Mouse (Mus musculus) embryo, embryonic 11.5 days (tissue): Measurements from ENCODE around the gene Pimreg.

Experiments
- DNase-seq: peaks from one replicate; pipeline ENCODE4 v3.0.0-alpha.2; 2012; ENCODE audit warnings: low read depth, low spot score

Pimreg gene

GRCm38 (mm10) chr11:72041768-72042607, at the start of gene Pimreg:
Gene Pimreg, plus strand, starts transcription at chr11:72042032.
- peak; percentile 84 for DNase-seq

DNA sequence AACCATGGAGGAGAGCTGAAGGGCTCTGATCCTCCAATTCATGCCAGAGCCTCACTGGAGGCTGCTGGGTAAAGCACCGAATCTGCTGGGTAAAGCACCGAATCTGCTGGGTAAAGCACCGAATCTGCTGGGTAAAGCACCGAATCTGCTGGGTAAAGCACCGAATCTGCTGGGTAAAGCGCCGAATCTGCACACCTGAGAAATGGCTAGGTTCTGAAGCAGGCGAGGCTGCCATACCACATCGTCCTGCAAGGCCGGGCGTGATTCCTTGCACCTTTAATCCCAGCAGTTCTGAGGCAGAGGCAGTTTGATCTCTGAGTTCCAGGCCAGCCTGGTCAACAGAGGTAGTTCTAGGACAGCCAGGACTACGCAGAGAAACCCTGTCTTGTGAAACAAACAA, 49.4 kb upstream of the Pimreg start:
- no peak for DNase-seq

- DNase-seq, result no peak
Measured at GRCm38 (mm10) chr11:71995968-71996511, 45.8 kb upstream of the Pimreg start.

DNA sequence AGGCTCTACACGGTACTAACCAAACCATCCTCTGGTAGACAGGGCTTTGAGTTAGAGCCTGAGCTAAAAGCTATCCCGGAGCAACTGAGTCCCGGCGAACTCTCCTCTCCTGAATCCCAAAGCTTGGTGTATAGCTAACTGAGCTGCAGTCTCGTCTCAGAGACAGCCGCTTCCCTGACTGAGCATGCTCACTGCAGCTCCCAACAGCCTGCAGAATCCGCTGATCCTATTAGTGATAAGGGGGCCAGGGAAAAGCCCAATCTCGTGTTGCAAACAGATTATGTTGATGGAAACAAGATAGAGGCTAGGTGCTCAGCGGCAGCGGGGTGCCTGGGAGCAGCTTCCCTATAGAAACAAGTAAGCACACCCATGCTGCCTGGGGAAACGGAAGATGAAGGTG, 45.0 kb upstream of the Pimreg start:
- DNase-seq, result no peak

DNA sequence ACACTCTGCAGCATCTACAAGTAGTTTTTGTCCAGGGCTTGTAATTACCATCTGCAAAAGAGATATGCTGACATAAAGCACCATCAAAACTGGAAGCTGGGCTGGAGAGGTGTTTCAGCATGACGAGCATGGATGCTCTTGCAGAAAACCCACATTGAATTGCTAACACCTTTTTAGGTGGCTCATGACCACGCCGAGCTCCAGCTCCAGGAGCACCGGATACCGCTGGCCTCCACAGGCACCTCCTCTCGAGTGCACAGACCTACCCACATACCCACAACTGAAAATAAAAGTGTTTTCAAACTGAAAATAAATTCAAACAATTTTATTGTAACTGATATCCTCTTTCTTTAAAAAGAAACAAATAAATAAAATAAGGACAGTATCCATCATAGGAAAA, 41.6 kb upstream of the Pimreg start:
- DNase-seq, result no peak

DNA sequence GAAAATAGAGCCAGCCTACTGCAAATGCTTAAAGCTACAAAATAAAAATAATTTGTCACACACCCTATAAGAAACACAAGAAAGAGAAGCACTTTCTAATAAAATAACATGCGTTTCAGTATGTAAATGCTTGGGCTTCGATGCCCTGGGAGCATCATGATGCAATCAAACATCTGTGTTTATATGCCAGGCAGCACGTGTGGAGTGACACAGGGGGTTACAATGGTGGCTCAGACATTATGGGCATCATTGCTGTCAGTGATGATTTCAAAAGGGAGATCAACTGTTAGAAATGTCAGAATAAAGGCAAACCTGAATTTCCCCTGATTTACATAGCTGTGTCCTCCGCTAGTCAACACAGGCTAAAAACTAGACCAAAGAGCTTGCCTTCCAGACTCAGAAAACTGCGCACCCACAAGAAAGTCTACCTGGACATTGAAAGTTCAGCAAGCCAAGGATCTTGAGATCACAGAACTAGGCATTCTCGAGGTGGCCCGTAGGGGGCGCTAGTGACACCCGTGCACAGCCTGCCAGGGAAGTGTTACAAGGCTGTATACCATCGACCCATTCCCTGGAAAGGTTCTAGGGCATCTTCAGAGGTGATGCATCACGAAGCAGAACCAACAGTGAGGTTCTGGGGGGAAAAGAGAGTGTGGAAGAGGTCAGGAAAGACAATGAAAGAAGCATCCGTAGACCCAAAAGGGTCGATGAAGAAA, 39.5 kb upstream of the Pimreg start:
- DNase-seq, result no peak

- DNase-seq, result no peak
Measured at GRCm38 (mm10) chr11:72003171-72003570, 38.7 kb upstream of the Pimreg start.

DNA sequence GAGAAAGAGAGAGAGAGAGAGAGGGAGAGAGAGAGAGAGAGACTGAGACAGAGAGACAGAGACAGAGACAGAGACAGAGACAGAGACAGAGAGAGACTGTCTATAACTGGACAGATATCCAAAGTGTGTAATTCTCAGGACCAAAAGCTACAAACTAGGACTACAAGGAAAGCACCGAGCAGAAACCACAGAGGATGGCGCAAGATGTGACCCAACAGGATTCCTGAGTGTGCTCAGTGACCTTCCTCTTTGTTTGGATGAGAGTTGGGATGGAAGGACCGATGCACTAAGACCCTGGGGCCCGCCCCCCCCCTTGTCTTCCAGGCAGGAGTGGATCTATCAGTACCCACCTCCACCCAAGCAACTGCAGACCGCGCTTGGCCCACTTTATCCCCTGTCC, 36.3 kb upstream of the Pimreg start:
- no peak for DNase-seq

DNA sequence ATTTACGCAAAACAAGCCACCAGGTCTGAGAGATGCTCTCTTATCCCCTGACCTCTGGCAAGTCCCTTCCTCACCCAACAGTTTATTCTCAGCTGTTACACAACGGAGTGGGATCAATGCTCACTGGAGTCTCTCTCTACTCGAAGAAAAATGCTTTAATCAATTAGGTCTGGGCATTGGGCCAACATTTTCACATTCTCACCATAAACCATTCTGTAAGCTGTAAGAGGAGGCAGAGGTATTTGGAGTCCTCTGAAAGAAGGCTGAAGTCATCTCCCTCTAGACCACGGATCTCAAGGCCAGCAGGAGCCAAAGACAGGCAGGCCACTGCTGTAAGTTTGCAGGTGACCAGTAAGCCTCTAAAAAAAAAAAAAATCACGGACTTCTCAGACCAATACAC, 31.5 kb upstream of the Pimreg start:
- no peak for DNase-seq

- DNase-seq, result no peak
Measured at GRCm38 (mm10) chr11:72010940-72011722, 30.7 kb upstream of the Pimreg start.

DNA sequence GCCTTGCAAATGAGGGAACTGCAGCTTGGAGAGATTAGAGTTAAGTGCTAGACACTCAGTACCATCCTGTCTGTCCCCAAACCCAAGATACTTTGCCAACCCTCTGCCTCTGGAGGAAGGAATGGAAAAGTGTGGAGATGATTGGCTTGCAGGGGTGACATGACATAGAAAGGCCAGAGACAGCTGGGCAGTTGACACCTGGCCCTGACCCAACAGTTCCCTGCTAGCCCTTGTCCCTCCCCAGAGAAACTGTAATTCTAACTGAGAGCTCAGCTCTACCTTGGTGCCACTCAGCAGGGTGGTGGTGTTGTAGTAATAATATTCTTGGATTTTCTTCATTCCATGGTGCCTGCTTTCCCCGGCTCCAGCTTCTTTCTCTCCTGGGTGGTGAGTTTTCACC, 29.9 kb upstream of the Pimreg start:
- no peak for DNase-seq

DNA sequence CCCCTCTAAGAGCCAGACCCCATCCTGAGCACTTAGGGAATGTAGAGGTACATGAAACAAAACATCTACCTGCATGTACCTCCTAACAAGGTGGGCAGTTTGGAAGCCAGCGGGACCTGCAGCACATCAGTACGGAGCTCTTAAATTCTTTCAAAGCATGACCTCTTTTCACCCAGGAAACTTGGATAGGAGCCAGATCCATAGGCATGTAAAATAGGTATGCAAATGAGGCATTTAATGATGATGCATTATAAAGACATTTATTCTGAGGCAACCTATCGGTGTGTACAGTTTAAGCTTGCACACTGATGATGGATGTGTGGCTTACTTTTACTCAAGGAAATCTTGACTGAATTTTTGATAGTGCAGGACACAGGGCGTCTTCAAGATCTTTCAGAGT, 27.2 kb upstream of the Pimreg start:
- no peak for DNase-seq

DNA sequence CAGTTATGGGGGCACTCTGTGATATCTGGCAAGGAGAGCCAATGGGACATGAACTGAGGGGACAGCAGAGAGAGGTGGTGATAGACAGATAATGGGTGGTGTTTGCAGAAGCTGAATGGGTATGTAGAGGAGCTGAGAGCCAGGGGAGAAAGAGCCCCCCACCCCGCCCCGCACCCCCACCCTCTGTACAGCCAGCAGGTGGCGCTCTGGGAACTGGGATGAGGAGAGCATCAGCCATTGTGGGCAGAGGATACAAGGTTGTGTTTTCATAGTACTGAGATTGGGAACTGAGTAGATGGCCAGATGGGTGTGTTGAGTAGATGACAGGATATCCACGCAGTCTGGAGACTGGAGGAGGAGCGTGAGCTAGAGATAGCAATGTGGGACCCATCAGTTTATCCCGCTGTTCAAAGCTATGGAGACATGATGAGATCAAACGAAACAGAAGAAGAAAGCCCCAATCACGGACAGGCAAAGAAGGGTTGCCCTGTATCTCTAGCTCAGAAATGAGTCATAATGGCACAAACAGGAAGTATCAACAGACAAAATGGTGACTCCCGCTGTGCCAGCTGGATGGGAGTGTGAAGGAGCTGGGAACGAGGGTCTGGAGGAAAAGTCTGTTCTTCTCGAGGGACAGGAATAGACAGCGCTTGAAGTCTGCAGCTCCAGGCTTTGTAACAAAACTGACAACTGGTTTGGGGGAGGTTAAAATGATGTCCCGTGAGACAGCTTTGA, 25.1 kb upstream of the Pimreg start:
- DNase-seq, result no peak

GRCm38 (mm10) chr11:72017253-72017601, 24.6 kb upstream of the Pimreg start:
- DNase-seq, result no peak

DNA sequence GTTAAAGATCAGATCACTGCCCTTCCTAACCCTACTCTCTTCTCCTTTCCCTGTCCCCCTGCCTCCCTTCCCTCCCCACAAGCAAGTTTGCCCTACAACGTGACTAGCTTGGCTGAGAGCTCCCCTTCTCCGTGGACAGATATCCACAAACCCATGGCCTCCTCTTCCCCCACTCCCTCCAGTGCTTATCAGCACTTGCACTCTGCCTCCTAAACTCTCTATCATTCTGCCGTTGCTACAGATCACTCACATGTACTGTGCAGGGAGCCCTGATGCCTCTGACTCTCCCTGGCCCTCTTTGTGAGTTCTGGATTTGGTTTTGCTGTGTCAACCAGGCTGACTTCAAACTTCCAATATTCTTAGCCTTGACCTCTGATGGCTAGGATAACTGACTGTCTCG, 20.8 kb upstream of the Pimreg start:
- DNase-seq, result no peak

DNA sequence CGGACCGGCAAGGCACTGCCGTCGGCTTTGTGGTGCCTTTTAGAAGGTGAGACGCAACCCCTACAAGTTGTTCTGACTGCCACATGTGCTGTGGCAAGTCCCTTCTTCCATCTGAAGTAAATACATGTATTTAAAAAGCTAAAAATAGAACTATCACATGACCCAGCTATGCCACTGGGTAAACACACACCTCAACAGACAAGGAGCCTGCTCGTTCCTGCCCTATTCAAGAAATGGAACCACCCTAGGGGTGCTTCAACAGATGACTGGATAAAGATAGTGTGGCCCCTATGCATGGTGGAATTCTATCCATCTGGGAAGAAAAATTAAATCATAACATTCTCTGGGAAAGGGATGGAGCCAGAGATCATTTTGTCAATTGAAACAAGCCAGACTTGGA, 19.0 kb upstream of the Pimreg start:
- DNase-seq, result no peak

GRCm38 (mm10) chr11:72023581-72023980, 18.3 kb upstream of the Pimreg start:
- DNase-seq, result no peak

DNA sequence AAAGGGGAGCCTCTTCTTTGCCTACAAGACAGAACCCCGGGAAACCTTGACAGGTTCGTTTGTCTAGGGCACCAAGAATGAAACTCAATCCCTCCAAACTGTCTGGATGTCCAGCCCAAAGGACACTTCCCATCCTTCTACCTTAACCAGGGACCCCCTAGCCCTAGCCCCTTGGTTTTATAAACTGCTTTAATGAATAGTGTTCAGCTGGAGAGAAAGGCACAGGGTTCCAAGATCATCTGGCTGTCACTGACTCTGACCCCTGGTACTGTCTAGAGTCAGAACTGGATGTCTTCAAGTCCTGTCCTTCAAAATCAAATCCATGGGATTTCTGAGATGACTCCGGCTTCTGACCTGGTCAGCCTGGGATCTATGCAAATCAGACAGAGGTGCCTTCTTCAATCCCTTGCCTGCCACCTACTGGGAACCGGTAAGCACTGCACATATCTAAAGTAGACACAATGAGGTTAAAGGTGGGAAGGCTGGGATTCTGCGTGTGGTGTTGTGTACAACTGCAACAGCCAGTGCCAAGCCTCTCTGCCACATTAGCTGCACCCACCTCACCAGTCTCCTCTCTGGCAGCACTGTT, 17.5 kb upstream of the Pimreg start:
- DNase-seq, result no peak

DNA sequence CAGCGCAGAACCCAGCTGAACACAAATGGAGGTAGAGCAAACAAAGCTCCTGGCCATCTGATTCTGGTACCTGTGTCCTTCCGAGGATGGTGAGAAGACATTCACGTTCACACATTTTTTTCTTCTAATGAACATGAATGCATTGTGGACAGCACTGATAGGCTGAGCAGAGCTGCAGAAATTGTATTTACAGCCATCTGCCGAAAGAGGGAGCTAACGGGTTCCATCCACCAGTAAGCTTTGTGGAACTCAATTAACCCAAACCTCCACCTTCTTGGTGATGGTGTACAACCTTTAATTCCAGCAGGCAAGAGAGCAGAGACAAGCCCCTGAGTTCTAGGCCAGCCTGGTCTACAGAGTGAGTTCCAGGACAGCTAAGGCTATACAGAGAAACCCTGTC, 16.0 kb upstream of the Pimreg start:
- DNase-seq, result no peak

DNA sequence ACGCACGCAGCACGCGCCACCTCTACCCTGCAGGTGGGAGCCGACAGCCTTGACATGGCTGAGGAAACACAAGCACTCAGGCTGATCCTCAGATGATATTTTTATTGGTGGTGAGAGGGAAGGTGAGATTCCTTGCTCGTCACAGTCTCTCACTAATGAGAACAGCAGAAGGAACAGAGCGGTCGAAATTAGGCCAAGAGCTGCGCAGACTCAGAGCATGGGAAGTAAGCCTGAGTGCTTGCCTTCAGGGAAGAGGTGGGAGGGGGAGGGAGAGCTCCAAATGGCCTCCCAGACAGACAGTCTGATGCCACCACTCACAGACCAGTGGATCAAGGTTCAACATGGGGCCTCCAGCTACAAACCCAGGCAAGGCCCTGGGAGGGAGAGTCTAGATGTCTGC, 15.3 kb upstream of the Pimreg start:
- DNase-seq, result no peak

DNA sequence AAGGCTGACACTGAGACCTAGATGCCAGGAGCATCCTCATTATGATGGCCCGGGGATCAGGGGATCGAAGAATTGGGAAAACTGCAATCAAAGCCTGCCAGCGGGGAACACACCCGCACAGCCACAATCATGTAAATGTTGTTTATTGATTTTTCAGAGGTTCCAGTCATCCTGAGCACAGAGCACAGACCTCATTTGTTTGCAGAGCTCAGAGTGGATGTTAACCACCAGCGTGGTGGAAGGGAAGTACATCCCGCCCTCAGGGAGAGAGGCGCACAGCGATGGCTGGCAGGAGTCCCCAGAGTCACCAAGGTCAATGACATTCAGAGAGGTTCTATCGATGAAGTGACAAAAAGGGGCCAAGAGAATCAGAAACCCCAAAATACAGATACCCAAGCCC, 14.0 kb upstream of the Pimreg start:
- no peak for DNase-seq
